Mouse (Mus musculus): ENCODE results near the gene Paox.

Gene Paox

GRCm38 (mm10) chr7:140172936-140173335 lies 57.3 kb downstream of the Paox start, which contains the start of gene Olfr523:
TSS of gene Olfr523 (plus strand) at chr7:140173217.
- DNase-seq (ENCODE audit: low spot score) = no peak

- DNase-seq (ENCODE audit: low spot score) = no peak
These were observed 63.6 kb downstream of the Paox start for GRCm38 (mm10) chr7:140179176-140179575.

- no peak for DNase-seq (ENCODE audit: low spot score)
These were observed 65.1 kb downstream of the Paox start for GRCm38 (mm10) chr7:140180692-140181091.

- no peak for DNase-seq (ENCODE audit: low spot score)
These were observed 68.6 kb downstream of the Paox start for GRCm38 (mm10) chr7:140184206-140184605.
